Mouse (Mus musculus) G1E-ER4 (cell line): ENCODE measurements around the gene Akap11. TPM values are rescaled to one million over a fixed set of nuclear protein-coding genes. Genes with fewer than 3 reads are reported as not detected.

Source experiments
- GATA1 ChIP-seq: IDR thresholded peaks from one replicate; pipeline ENCODE4 v1.8.0; 2012; ENCODE audit warnings: low read length, inconsistent platforms
- polyA plus RNA-seq: library from polyadenylated mRNA; stranded (reverse); fragments of >175 nt; gene quantifications from 2 replicates; pipeline ENCODE4 v1.2.3, GENCODE M21; 2012

Gene Akap11
- polyA plus RNA-seq, 1 experiment, result 0.37 TPM

DNA sequence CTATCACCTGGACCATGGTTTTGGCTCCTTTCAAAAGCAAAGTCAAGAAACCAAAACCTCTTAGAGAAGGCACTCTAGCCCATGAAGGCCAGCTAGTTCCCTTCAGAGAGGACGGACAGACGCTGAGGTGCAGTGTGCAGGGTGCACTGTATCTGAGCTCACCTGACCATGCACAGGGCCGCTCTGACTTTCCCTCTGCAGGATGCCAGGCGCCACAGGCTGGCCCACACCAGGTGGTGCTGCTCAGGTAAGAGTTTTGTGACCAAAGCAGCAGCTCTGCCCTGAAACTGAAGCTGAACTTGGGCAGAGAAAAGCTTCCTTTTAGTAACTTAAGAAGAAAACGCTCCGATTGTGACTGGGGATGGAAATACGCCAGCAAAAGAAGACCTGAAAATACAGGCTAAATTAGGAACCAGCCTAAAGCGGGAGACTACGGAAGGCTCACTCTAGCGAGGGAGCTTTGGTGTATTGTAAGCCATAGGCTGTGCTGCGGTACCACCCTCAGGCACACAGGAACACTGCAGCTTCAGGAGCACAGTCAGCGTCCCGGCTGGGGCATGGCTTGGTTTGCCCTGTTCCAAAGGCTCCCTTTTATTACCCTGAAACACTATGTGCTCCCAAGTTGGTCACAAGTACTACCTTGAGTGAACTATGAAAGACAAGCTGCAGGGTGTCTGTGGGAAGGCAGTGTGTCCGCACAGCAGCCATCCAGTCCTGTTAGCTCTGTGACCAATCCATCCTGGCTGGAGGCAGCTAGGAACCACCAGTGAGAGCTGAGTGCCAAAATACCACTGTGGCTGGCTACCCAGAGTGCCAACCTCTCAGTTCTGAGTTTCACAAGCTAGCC, 54.0 kb downstream of the Akap11 start:
- no peak for TF ChIP-seq GATA1

DNA sequence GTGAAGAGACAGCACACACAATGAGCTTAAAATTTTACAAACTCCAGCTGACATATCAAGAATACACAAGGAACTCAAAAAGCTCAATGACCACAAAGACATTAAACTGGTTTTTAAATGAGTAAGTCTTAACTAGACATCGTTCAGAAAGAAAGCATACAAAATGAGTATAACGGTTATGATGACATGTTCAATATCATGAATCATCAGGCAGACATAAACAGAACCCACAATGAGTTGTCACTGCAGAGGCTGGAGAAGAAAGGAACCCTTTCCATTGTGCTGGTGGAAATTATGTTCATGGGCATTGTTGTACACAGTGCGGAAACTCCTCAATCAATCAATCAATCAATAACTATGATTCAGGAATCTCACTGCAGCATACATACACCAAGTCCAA, 62.5 kb downstream of the Akap11 start:
- TF ChIP-seq GATA1, result no peak

DNA sequence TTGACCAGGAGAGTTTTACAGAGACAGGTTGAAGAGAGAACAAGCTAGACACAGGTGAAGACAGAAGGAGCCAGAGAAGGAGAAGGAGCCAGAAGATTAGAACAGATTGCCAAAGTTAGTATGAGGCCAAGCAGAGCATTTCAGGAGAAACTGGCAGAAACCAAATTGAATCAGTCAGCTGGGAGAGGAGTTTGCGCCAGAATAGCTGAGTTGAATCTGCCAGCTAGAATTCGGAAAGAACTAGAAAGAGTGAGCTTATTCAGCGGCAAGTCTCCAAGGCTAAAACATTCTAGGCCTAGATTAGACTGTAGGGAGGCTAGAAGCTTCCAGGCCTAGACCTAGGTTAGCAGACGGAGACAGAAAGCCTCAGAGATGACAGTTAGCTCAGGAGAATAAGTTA, 65.9 kb downstream of the Akap11 start:
- TF ChIP-seq GATA1, result no peak

DNA sequence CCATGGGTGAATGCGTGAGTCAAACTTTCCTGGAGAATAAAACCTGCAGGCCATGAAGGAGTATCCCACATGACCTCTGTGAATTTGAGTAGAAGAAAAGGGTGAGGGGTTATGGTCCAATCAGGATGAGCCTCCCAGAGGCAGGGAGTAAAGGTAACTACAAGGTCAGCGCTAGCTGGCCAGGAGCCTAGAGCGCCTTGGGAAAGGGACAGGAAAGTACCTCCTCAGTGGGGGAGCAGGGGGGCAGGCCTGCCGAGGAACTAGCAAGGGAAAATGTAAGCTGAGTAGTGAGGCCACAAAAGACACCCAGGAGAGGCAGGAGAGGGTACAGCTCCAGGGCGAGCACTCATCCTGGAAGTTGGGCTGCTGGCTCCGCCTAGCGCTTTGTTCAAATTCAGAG, 67.6 kb downstream of the Akap11 start:
- no peak for TF ChIP-seq GATA1

DNA sequence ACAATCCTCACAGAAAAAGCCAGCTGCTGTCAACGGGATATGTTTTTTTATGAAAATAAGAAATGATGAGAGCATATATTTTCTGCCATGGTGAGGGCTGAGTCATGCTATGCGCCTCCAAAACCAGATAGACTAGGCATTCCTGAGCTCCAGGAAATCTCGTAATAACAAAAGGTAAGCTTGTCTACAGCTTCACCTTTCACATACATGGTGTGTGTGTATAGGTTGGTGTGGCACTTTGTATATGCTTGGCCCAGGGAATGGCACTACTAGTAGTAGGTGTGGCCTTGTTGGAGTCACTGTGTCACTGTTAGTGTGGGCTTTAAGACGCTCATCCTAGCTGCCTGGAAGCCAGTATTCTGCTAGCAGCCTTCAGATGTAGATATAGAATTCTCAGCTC, 68.6 kb downstream of the Akap11 start:
- TF ChIP-seq GATA1, result no peak

DNA sequence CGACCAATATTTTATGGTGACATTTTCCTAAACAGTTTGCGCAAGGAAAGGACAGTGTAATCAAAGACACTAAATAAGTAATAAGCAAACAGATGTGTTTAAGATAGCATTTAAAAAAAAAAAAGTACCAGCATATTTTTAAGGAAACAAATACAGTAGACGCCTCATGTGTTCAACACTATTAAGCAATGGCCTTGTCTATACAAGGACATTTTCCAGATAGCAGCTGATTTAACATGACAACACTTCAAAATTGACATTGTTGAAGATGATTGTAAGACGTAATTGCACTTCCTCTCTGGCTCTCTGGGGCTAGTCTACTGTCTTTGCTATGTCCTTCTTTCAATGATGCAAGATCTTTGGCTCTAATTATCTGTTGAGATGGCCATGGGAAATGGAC, 72.3 kb downstream of the Akap11 start:
- no peak for TF ChIP-seq GATA1

DNA sequence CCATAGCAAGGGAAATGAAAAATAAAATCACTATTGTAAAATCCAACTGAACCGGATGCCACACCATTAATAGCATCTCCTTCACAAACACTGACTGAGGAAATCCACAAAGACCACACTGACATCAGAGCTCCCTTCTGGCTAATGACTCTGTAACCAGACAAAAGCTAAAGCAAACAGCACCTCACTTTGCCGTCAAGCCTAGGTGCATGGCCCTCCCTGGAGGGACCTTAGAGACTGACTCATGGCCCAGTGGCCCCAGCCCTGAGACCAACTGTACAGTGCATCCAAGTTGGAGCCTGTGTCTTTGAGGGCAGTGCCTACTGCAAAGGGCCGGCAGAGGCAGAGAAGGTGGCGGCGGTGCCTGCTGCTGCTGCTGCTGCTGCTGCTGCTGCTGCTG, 77.5 kb downstream of the Akap11 start:
- no peak for TF ChIP-seq GATA1

DNA sequence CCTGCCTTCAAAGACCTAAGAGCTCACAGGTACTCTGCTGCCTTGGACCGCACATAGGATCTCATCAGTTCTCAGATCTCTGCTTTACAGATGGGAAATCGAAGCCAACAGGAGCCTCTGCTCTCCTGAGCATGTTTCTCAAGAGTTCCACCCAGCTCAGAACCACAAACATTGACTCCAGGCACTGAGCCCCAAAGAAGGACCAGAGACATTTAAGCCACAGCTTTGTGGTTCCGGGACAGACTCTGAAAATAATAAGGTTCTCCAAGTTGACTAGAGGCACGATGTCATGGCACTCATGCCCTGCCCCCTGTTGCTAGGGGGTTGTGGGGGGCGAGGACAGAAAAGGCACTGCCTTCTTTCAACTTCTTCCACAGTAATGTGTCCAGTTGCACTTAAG, 77.9 kb downstream of the Akap11 start:
- TF ChIP-seq GATA1, result no peak

DNA sequence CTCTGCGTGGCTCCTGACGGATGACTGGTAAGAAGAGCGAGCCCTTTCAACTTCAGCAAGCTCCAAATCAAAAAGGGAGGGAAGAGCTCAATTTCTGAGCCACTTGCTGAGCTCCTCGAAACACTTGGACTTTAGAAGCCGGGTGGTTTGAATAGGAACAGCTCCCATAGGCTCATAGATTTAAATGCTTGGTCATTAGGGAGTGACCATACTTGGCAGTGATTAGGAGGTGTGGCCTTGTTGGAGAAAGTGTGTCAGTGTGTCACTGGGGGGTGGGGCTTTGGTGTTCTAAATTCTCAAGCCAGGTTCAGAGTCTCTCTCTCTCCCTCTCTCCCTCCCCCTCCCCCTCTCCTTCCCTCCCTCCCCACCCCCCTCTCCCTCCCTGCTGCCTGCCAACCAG, 81.6 kb downstream of the Akap11 start:
- no peak for TF ChIP-seq GATA1

DNA sequence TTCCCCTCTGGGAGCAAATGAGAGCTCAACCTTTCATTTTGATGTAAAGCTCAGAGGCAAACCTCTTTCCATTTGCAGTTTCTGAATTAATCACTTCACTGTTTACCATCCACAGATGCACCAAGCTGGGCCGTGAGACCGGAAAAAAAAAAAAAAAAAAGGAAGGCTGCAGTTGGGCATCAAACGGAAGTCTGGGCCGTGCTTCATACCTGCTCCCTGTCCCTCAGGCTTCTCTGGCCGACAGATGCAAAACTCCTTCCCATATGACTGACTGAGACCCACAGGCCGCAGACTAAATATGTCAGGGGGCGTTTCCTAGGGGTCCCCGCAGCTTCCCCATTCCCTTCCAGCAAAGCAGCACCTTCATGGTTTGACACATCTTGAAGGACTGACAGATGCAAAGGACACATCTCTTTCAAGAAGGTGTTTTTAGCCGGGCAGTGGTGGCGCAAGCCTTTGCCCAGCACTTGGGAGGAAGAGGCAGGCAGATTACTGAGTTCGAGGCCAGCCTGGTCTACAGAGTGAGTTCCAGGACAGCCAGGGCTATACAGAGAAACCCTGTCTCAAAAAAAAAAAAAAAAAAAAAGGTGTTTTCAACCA, 87.7 kb downstream of the Akap11 start:
- no peak for TF ChIP-seq GATA1

DNA sequence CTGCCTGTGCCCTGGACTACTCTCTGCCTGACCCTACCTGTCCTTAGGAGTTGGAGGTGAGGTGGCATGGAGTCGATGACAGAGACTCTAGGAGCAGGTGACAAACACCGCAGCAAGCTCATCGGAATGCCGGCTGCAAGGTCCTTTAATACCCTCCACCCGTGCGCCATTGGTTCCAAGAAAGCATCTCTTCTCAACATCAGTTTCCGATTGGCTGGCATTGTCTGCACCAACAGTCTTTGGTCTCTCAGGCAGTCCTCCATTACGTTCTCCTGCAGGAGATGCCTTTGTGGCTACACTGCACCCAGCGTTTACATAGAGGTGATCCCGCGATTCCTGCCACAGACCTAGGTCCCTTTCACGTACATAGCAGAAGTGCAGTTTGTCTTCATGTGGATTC, 88.6 kb downstream of the Akap11 start:
- TF ChIP-seq GATA1, result no peak

DNA sequence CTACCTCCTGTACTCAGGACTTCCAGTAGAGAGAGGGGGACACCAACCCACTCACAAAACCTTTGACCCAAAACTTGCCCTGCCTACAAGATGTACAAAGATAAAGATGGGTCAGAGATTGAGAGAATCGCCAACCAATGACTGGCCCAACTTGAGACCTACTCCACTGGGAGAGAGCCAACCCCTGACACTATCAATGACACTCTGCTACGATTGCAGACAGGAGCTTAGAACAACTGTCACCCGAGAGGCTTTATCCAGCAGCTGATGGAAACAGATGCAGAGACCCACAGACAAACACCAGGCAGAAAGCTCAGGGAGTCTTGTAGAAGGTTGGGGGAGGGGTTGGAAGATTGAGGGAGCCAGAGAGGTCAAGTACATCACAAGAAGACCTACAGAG, 89.1 kb downstream of the Akap11 start:
- TF ChIP-seq GATA1, result no peak

Other genes starting within 250 kb of the Akap11 start
- gene Tnfsf11, start 228.8 kb downstream of the Akap11 start, polyA plus RNA-seq, result not detected in 2 replicates
- not detected in 2 replicates for gene Dgkh, start 196.0 kb upstream of the Akap11 start, polyA plus RNA-seq